Comparison of ENCODE assay signal across 13 mouse cellular contexts in the genomic region with DNA sequence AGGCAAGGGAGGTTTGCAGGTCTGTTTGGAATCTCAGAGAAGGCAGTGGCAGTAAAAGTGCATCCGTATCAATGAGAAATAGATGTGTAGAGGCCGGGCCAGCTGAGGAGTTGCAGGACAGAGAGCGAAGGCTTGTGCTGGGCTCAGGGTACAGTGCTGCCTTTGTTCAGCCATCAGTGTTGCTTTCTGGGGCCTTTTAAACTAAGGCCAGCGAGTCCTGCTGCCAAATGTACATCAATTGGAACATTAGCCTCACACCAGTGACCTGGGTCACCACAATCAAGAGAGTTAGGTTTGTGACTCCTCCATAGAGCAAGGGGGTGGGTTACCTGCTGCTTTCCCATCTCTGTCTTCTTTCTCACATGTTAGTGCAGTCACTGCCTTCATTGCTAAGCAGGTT. TPM values are rescaled to one million over a fixed set of nuclear protein-coding genes. Genes with fewer than 3 reads are reported as not detected.
DNase-seq lines count a peak whose midpoint lies in the region; ATAC-seq and TF ChIP-seq lines count a peak whose summit lies in the region.
"Had no signal": no experiment of that assay in that cellular context is flagged by ENCODE, and none has a peak within 500 bp of the region (broad histone marks: within the 10 kb centered on the region; RNA-seq: fewer than 3 reads in every experiment).

No protein-coding gene starts in this region.

- DNase-seq in frontal cortex, postnatal 10 days (ENCODE audit: low spot score in 2 of 2), result no peak
- no peak for DNase-seq in layer of hippocampus, adult 2 months (ENCODE audit: low spot score in 2 of 2)
- DNase-seq in layer of hippocampus, adult 9-10 months (ENCODE audit: low spot score), result no peak
- DNase-seq in brain, embryonic 14.5 days (ENCODE audit: low read depth), result peak; percentile 34
- no peak for DNase-seq in limb, embryonic 10.5 days (ENCODE audit: low spot score)
- no peak for DNase-seq in ovary, postnatal 14 days (ENCODE audit: low spot score)
- DNase-seq in adrenal gland, postnatal 25 days, result no peak
- DNase-seq: B cell, adult 2 months; kidney, postnatal 14 days; right cerebral cortex, adult 18-20 months had no signal

- H3K27ac ChIP-seq in layer of hippocampus, adult 2 months, result peak overlapping the region; percentile 83
- 0 out of 2 replicates have a peak overlapping the region, but pooled peaks have one; percentile 20 for H3K27ac ChIP-seq in limb, embryonic 10.5 days

- TF ChIP-seq POLR2A in brain, embryonic 14.5 days (IDR thresholded peaks at IDR 0.05; ENCODE audit: borderline replicate concordance, extremely low read depth, insufficient read depth, insufficient read length, poor library complexity, severe bottlenecking), result no peak

- ATAC-seq in frontal cortex, adult (ENCODE audit: low TSS enrichment), result 0 out of 2 replicates have a peak, but pooled peaks have one; percentile 13

- H3K4me3 ChIP-seq in layer of hippocampus, adult 2 months, result no peak overlapping the region
- no peak overlapping the region for H3K4me3 ChIP-seq in limb, embryonic 10.5 days
- H3K4me3 ChIP-seq: midbrain, embryonic 12.5 days had no signal

- H3K27me3 ChIP-seq in limb, embryonic 10.5 days (ENCODE audit: low read depth, poor library complexity, severe bottlenecking), result no peaks in the 10 kb centered on the region
- H3K27me3 ChIP-seq: midbrain, embryonic 12.5 days had no signal

- WGBS in limb, embryonic 10.5 days, result 78% methylated on average over 4 of the region's 4 CpGs

- peaks cover 54% of the 10 kb centered on the region for H3K4me1 ChIP-seq in limb, embryonic 10.5 days

- no peaks in the 10 kb centered on the region for H3K36me3 ChIP-seq in limb, embryonic 10.5 days
- H3K36me3 ChIP-seq: midbrain, embryonic 12.5 days had no signal

- no peaks in the 10 kb centered on the region for H3K9me3 ChIP-seq in limb, embryonic 10.5 days (replicated peaks)
- H3K9me3 ChIP-seq: midbrain, embryonic 12.5 days had no signal

- TF ChIP-seq CTCF in layer of hippocampus, adult 2 months (conservative IDR thresholded peaks at IDR 0.05), result no peak
- TF ChIP-seq CTCF in brain, embryonic 14.5 days (IDR thresholded peaks at IDR 0.05; ENCODE audit: borderline replicate concordance, extremely low read depth, insufficient read depth, insufficient read length), result no peak

RNA-seq across cellular contexts. Expression of a gene that starts 16.2 kb away (rescaled TPM):
- total RNA-seq in layer of hippocampus, adult 2 months (2021), result 100 to 1,000 TPM; 117 to 120 TPM
- polyA plus RNA-seq in brain, embryonic 14.5 days (2012; rRNA removed), result 49.8 and 124 TPM in 2 replicates
- 3.4 and 5.8 TPM in 2 replicates for polyA plus RNA-seq in limb, embryonic 10.5 days (2016; fragmentation: Nextera tagmentation; extraction: Ambion mirVana)
- total RNA-seq in adrenal gland, postnatal 25 days (2021), result 38.6 and 62.1 TPM in 2 replicates

RNA-seq across cellular contexts. Expression of a gene that starts 30.9 kb away (rescaled TPM):
- total RNA-seq in layer of hippocampus, adult 2 months (2021), result 1 to 10 TPM in 1 of 2 experiments, under 1 TPM in 1; 0.98 to 1.9 TPM
- polyA plus RNA-seq in brain, embryonic 14.5 days (2012; rRNA removed), result 1.1 and 1.7 TPM in 2 replicates
- polyA plus RNA-seq in limb, embryonic 10.5 days (2016; fragmentation: Nextera tagmentation; extraction: Ambion mirVana), result 0.18 TPM in 1 of 2 replicates, not detected in the other
- total RNA-seq in adrenal gland, postnatal 25 days (2021), result not detected in 2 replicates
- total RNA-seq: gastrocnemius, adult 18-20 months had no signal

RNA-seq across cellular contexts. Expression of a gene that starts 43.7 kb away (rescaled TPM):
- total RNA-seq in layer of hippocampus, adult 2 months (2021), result 10 to 100 TPM; 79.9 to 86.0 TPM
- 89.1 and 109 TPM in 2 replicates for polyA plus RNA-seq in brain, embryonic 14.5 days (2012; rRNA removed)
- 7.5 and 9.7 TPM in 2 replicates for polyA plus RNA-seq in limb, embryonic 10.5 days (2016; fragmentation: Nextera tagmentation; extraction: Ambion mirVana)
- total RNA-seq in adrenal gland, postnatal 25 days (2021), result 51.3 and 53.2 TPM in 2 replicates

RNA-seq across cellular contexts. Expression of a gene that starts 56.4 kb away (rescaled TPM):
- not detected for total RNA-seq in layer of hippocampus, adult 2 months (2021)
- 0.14 TPM in 1 of 2 replicates, not detected in the other for polyA plus RNA-seq in brain, embryonic 14.5 days (2012; rRNA removed)
- 2.0 and 2.3 TPM in 2 replicates for polyA plus RNA-seq in limb, embryonic 10.5 days (2016; fragmentation: Nextera tagmentation; extraction: Ambion mirVana)
- total RNA-seq in adrenal gland, postnatal 25 days (2021), result 2.9 TPM in 1 of 2 replicates, not detected in the other
